Mouse (Mus musculus): ENCODE measurements at regions not wholly inside any gene's neighbourhood (a gene's known extent, or its start where the extent isn't known, plus 50 kb on each side); places are given as distances from the start of the nearest gene placed in this dataset.

GRCm38 (mm10) chr15:40079872-40080271, 54.3 kb upstream of the 9330182O14Rik start:
- Histone ChIP-seq H3K36me3 (ENCODE audit: insufficient read depth, low read length) (no peaks in the 10 kb centered on the region), H3K27ac (ENCODE audit: low read length) (no peak overlapping the region), H3K4me3 (ENCODE audit: low read length) (no peak overlapping the region), H3K4me1 (ENCODE audit: insufficient read depth, low read length) (0 out of 2 replicates have a peak, but pooled peaks cover 4% of the 10 kb centered on the region), H3K9ac (replicated peaks; ENCODE audit: low read length) (no peak overlapping the region), H3K27me3 (ENCODE audit: insufficient read depth, low read length) (no peaks in the 10 kb centered on the region), H3K4me2 (replicated peaks; ENCODE audit: low read depth, low read length) (no peak overlapping the region), H3K9me3 (ENCODE audit: low read length) (no peaks in the 10 kb centered on the region)
- no peak for ATAC-seq (ENCODE audit: low FRiP score, low TSS enrichment)
- WGBS = 61% methylated on average over 6 of the region's 6 CpGs
